Mouse (Mus musculus): ENCODE measurements around the gene Flvcr2. TPM values are rescaled to one million over a fixed set of nuclear protein-coding genes. Genes with fewer than 3 reads are reported as not detected.

Gene Flvcr2
- polyA plus RNA-seq, 1 experiment from 2014 or later, result 3.3 TPM

GRCm38 (mm10) chr12:85828856-85829255 lies 82.5 kb downstream of the Flvcr2 start:
- 94% methylated on average over 3 of the region's 3 CpGs for WGBS
- 0 out of 2 replicates have a peak, but pooled peaks cover 1% of the 10 kb centered on the region for H3K4me1 ChIP-seq (ENCODE audit: control insufficient read depth, insufficient read depth, low read length)
- no peak overlapping the region for H3K4me3 ChIP-seq (ENCODE audit: low read depth, low read length)
- no peak overlapping the region for H3K27ac ChIP-seq (ENCODE audit: low read depth, low read length)
- no peaks in the 10 kb centered on the region for H3K27me3 ChIP-seq (ENCODE audit: control insufficient read depth, insufficient read depth, low read length)
- H3K36me3 ChIP-seq (ENCODE audit: control insufficient read depth, insufficient read depth, low read length), result no peaks in the 10 kb centered on the region
- no peak overlapping the region for H3K4me2 ChIP-seq (ENCODE audit: low read depth, low read length)
- no peak for ATAC-seq (ENCODE audit: low read depth)
- no peaks in the 10 kb centered on the region for H3K9me3 ChIP-seq (ENCODE audit: control insufficient read depth, low read length)
- H3K9ac ChIP-seq (replicated peaks; ENCODE audit: low read depth, low read length), result no peak overlapping the region

- H3K9me3 ChIP-seq (ENCODE audit: control insufficient read depth, low read length), result no peaks in the 10 kb centered on the region
- no peak overlapping the region for H3K27ac ChIP-seq (ENCODE audit: low read depth, low read length)
- H3K36me3 ChIP-seq (ENCODE audit: control insufficient read depth, insufficient read depth, low read length), result no peaks in the 10 kb centered on the region
- no peak overlapping the region for H3K4me2 ChIP-seq (ENCODE audit: low read depth, low read length)
- ATAC-seq (ENCODE audit: low read depth), result no peak
- no peaks in the 10 kb centered on the region for H3K4me1 ChIP-seq (ENCODE audit: control insufficient read depth, insufficient read depth, low read length)
- H3K9ac ChIP-seq (replicated peaks; ENCODE audit: low read depth, low read length), result no peak overlapping the region
- 94% methylated on average over 3 of the region's 3 CpGs for WGBS
- H3K27me3 ChIP-seq (ENCODE audit: control insufficient read depth, insufficient read depth, low read length), result no peaks in the 10 kb centered on the region
- no peak overlapping the region for H3K4me3 ChIP-seq (ENCODE audit: low read depth, low read length)
These were observed 83.5 kb downstream of the Flvcr2 start for GRCm38 (mm10) chr12:85829866-85830265.

GRCm38 (mm10) chr12:85830691-85831090 lies 84.4 kb downstream of the Flvcr2 start:
- no peak overlapping the region for H3K9ac ChIP-seq (replicated peaks; ENCODE audit: low read depth, low read length)
- H3K36me3 ChIP-seq (ENCODE audit: control insufficient read depth, insufficient read depth, low read length), result no peaks in the 10 kb centered on the region
- no peak overlapping the region for H3K4me2 ChIP-seq (ENCODE audit: low read depth, low read length)
- H3K9me3 ChIP-seq (ENCODE audit: control insufficient read depth, low read length), result no peaks in the 10 kb centered on the region
- no peak overlapping the region for H3K27ac ChIP-seq (ENCODE audit: low read depth, low read length)
- H3K27me3 ChIP-seq (ENCODE audit: control insufficient read depth, insufficient read depth, low read length), result no peaks in the 10 kb centered on the region
- H3K4me1 ChIP-seq (ENCODE audit: control insufficient read depth, insufficient read depth, low read length), result no peaks in the 10 kb centered on the region
- 72% methylated on average over 3 of the region's 3 CpGs for WGBS
- ATAC-seq (ENCODE audit: low read depth), result no peak
- no peak overlapping the region for H3K4me3 ChIP-seq (ENCODE audit: low read depth, low read length)

GRCm38 (mm10) chr12:85834543-85834942 lies 88.2 kb downstream of the Flvcr2 start:
- Histone ChIP-seq H3K36me3 (ENCODE audit: control insufficient read depth, insufficient read depth, low read length) (no peaks in the 10 kb centered on the region), H3K4me1 (ENCODE audit: control insufficient read depth, insufficient read depth, low read length) (no peaks in the 10 kb centered on the region), H3K9ac (replicated peaks; ENCODE audit: low read depth, low read length) (no peak overlapping the region), H3K9me3 (ENCODE audit: control insufficient read depth, low read length) (no peaks in the 10 kb centered on the region), H3K4me3 (ENCODE audit: low read depth, low read length) (no peak overlapping the region), H3K4me2 (ENCODE audit: low read depth, low read length) (no peak overlapping the region), H3K27me3 (ENCODE audit: control insufficient read depth, insufficient read depth, low read length) (no peaks in the 10 kb centered on the region), H3K27ac (ENCODE audit: low read depth, low read length) (no peak overlapping the region)
- 98% methylated on average over 2 of the region's 2 CpGs for WGBS
- no peak for ATAC-seq (ENCODE audit: low read depth)

GRCm38 (mm10) chr12:85837765-85838164 lies 91.4 kb downstream of the Flvcr2 start:
- 90% methylated on average over 2 of the region's 2 CpGs for WGBS
- no peak for ATAC-seq (ENCODE audit: low read depth)
- H3K4me1 ChIP-seq (ENCODE audit: control insufficient read depth, insufficient read depth, low read length), result no peaks in the 10 kb centered on the region
- no peaks in the 10 kb centered on the region for H3K27me3 ChIP-seq (ENCODE audit: control insufficient read depth, insufficient read depth, low read length)
- no peaks in the 10 kb centered on the region for H3K9me3 ChIP-seq (ENCODE audit: control insufficient read depth, low read length)
- H3K27ac ChIP-seq (ENCODE audit: low read depth, low read length), result no peak overlapping the region
- no peak overlapping the region for H3K4me3 ChIP-seq (ENCODE audit: low read depth, low read length)
- no peak overlapping the region for H3K9ac ChIP-seq (replicated peaks; ENCODE audit: low read depth, low read length)
- H3K36me3 ChIP-seq (ENCODE audit: control insufficient read depth, insufficient read depth, low read length), result no peaks in the 10 kb centered on the region
- no peak overlapping the region for H3K4me2 ChIP-seq (ENCODE audit: low read depth, low read length)

GRCm38 (mm10) chr12:85839371-85840000 lies 93.1 kb downstream of the Flvcr2 start:
- Histone ChIP-seq H3K4me2 (ENCODE audit: low read depth, low read length) (no peak overlapping the region), H3K9me3 (ENCODE audit: control insufficient read depth, low read length) (no peaks in the 10 kb centered on the region), H3K4me1 (ENCODE audit: control insufficient read depth, insufficient read depth, low read length) (no peaks in the 10 kb centered on the region), H3K36me3 (ENCODE audit: control insufficient read depth, insufficient read depth, low read length) (no peaks in the 10 kb centered on the region), H3K27me3 (ENCODE audit: control insufficient read depth, insufficient read depth, low read length) (no peaks in the 10 kb centered on the region), H3K9ac (replicated peaks; ENCODE audit: low read depth, low read length) (no peak overlapping the region), H3K27ac (ENCODE audit: low read depth, low read length) (no peak overlapping the region), H3K4me3 (ENCODE audit: low read depth, low read length) (no peak overlapping the region)
- WGBS, result 95% methylated on average over 12 of the region's 12 CpGs
- ATAC-seq (ENCODE audit: low read depth), result no peak

- Histone ChIP-seq H3K4me3 (ENCODE audit: low read depth, low read length) (no peak overlapping the region), H3K9ac (replicated peaks; ENCODE audit: low read depth, low read length) (no peak overlapping the region), H3K36me3 (ENCODE audit: control insufficient read depth, insufficient read depth, low read length) (no peaks in the 10 kb centered on the region), H3K4me1 (ENCODE audit: control insufficient read depth, insufficient read depth, low read length) (no peaks in the 10 kb centered on the region), H3K9me3 (ENCODE audit: control insufficient read depth, low read length) (no peaks in the 10 kb centered on the region), H3K27me3 (ENCODE audit: control insufficient read depth, insufficient read depth, low read length) (no peaks in the 10 kb centered on the region), H3K27ac (ENCODE audit: low read depth, low read length) (no peak overlapping the region), H3K4me2 (ENCODE audit: low read depth, low read length) (no peak overlapping the region)
- 82% methylated on average over 7 of the region's 7 CpGs for WGBS
- no peak for ATAC-seq (ENCODE audit: low read depth)
These were observed 102.0 kb downstream of the Flvcr2 start for GRCm38 (mm10) chr12:85848164-85848958.

GRCm38 (mm10) chr12:85850661-85851060 lies 104.3 kb downstream of the Flvcr2 start:
- Histone ChIP-seq H3K36me3 (ENCODE audit: control insufficient read depth, insufficient read depth, low read length) (no peaks in the 10 kb centered on the region), H3K9me3 (ENCODE audit: control insufficient read depth, low read length) (no peaks in the 10 kb centered on the region), H3K4me1 (ENCODE audit: control insufficient read depth, insufficient read depth, low read length) (no peaks in the 10 kb centered on the region), H3K27ac (ENCODE audit: low read depth, low read length) (no peak overlapping the region), H3K4me2 (ENCODE audit: low read depth, low read length) (no peak overlapping the region), H3K4me3 (ENCODE audit: low read depth, low read length) (no peak overlapping the region), H3K9ac (replicated peaks; ENCODE audit: low read depth, low read length) (no peak overlapping the region), H3K27me3 (ENCODE audit: control insufficient read depth, insufficient read depth, low read length) (no peaks in the 10 kb centered on the region)
- ATAC-seq (ENCODE audit: low read depth), result no peak
- WGBS, result 90% methylated on average over 8 of the region's 8 CpGs

- H3K36me3 ChIP-seq (ENCODE audit: control insufficient read depth, insufficient read depth, low read length), result no peaks in the 10 kb centered on the region
- no peak overlapping the region for H3K27ac ChIP-seq (ENCODE audit: low read depth, low read length)
- no peak overlapping the region for H3K9ac ChIP-seq (replicated peaks; ENCODE audit: low read depth, low read length)
- WGBS, result 93% methylated on average over 4 of the region's 4 CpGs
- H3K4me2 ChIP-seq (ENCODE audit: low read depth, low read length), result no peak overlapping the region
- no peak for ATAC-seq (ENCODE audit: low read depth)
- no peaks in the 10 kb centered on the region for H3K9me3 ChIP-seq (ENCODE audit: control insufficient read depth, low read length)
- H3K4me1 ChIP-seq (ENCODE audit: control insufficient read depth, insufficient read depth, low read length), result no peaks in the 10 kb centered on the region
- no peaks in the 10 kb centered on the region for H3K27me3 ChIP-seq (ENCODE audit: control insufficient read depth, insufficient read depth, low read length)
- H3K4me3 ChIP-seq (ENCODE audit: low read depth, low read length), result no peak overlapping the region
These were observed 107.5 kb downstream of the Flvcr2 start for GRCm38 (mm10) chr12:85853836-85854235.
